11 mouse cellular contexts compared by ENCODE assay signal in genomic region chr14:25462975-25463374, GRCm38 (mm10). TPM values are rescaled to one million over a fixed set of nuclear protein-coding genes. Genes with fewer than 3 reads are reported as not detected.
DNase-seq lines count a peak whose midpoint lies in the region; ATAC-seq and TF ChIP-seq lines count a peak whose summit lies in the region.
"Had no signal": no experiment of that assay in that cellular context is flagged by ENCODE, and none has a peak within 500 bp of the region (broad histone marks: within the 10 kb centered on the region; RNA-seq: fewer than 3 reads in every experiment).

No protein-coding gene starts in this region.

- intact Hi-C loops in heart, postnatal 14 days (cut with DNase I): no loop called here

- no peak for DNase-seq in heart, postnatal 14 days
- DNase-seq in embryo, embryonic 11 days: peak; percentile 33
- DNase-seq in hindbrain, embryonic 14.5 days (ENCODE audit: low spot score): no peak
- DNase-seq in midbrain, postnatal 0 days (ENCODE audit: low spot score): no peak
- DNase-seq in MN1 (ENCODE audit: low spot score): no peak
- no peak for DNase-seq in lung, postnatal 25 days (ENCODE audit: low spot score)
- DNase-seq: adrenal gland, adult 2 months had no signal

- H3K4me3 ChIP-seq in heart, embryonic 11.5 days (ENCODE audit: low read depth, low read length): no peak overlapping the region
- no peak overlapping the region for H3K4me3 ChIP-seq in hindbrain, embryonic 14.5 days (replicated peaks; ENCODE audit: low read length)
- H3K4me3 ChIP-seq in midbrain, postnatal 0 days (ENCODE audit: low read depth, low read length): no peak overlapping the region
- H3K4me3 ChIP-seq: embryonic facial prominence, embryonic 15.5 days had no signal

- peak overlapping the region; percentile 17; the same call in 1 of the 2 replicates for H3K9ac ChIP-seq in heart, embryonic 11.5 days (ENCODE audit: low read depth, low read length)
- H3K9ac ChIP-seq in hindbrain, embryonic 14.5 days: no peak overlapping the region
- H3K9ac ChIP-seq in midbrain, postnatal 0 days (replicated peaks; ENCODE audit: low read length, poor library complexity, severe bottlenecking): no peak overlapping the region
- H3K9ac ChIP-seq: embryonic facial prominence, embryonic 15.5 days; liver, embryonic 14.5 days had no signal

- ATAC-seq in heart, embryonic 11.5 days (replicated peaks; ENCODE audit: insufficient number of reproducible peaks, low FRiP score, low TSS enrichment): no peak
- ATAC-seq in hindbrain, embryonic 14.5 days (ENCODE audit: low FRiP score): no peak
- ATAC-seq in midbrain, postnatal 0 days (ENCODE audit: low FRiP score): no peak
- ATAC-seq in erythroid progenitor cell, adult 5-6 weeks (replicated peaks; ENCODE audit: low FRiP score, poor library complexity, severe bottlenecking): no peak

- no peaks in the 10 kb centered on the region for H3K9me3 ChIP-seq in heart, embryonic 11.5 days (replicated peaks; ENCODE audit: control insufficient read depth, low read length)
- H3K9me3 ChIP-seq in hindbrain, embryonic 14.5 days (ENCODE audit: control insufficient read depth, low read length): no peaks in the 10 kb centered on the region
- H3K9me3 ChIP-seq in midbrain, postnatal 0 days (ENCODE audit: low read length): no peaks in the 10 kb centered on the region
- H3K9me3 ChIP-seq: embryonic facial prominence, embryonic 15.5 days had no signal

- no peak for TF ChIP-seq CTCF in midbrain, postnatal 0 days (IDR thresholded peaks at IDR 0.05)

- H3K4me2 ChIP-seq in heart, embryonic 11.5 days: no peak overlapping the region; the same call in 1 of the 2 replicates
- H3K4me2 ChIP-seq in hindbrain, embryonic 14.5 days (replicated peaks): peak overlapping the region; percentile 84
- H3K4me2 ChIP-seq in midbrain, postnatal 0 days (ENCODE audit: low read depth, low read length, poor library complexity, severe bottlenecking): peak overlapping the region; percentile 18
- H3K4me2 ChIP-seq: embryonic facial prominence, embryonic 15.5 days had no signal

- no peak overlapping the region for H3K27ac ChIP-seq in heart, embryonic 11.5 days (ENCODE audit: low read depth, low read length)
- H3K27ac ChIP-seq in hindbrain, embryonic 14.5 days: no peak overlapping the region
- H3K27ac ChIP-seq in midbrain, postnatal 0 days (ENCODE audit: low read depth, low read length): no peak overlapping the region
- H3K27ac ChIP-seq: embryonic facial prominence, embryonic 15.5 days; liver, embryonic 14.5 days had no signal

- no peaks in the 10 kb centered on the region for H3K27me3 ChIP-seq in heart, embryonic 11.5 days (ENCODE audit: control insufficient read depth, insufficient read depth, low read length)
- no peaks in the 10 kb centered on the region for H3K27me3 ChIP-seq in hindbrain, embryonic 14.5 days (ENCODE audit: control insufficient read depth, insufficient read depth, low read length)
- H3K27me3 ChIP-seq in midbrain, postnatal 0 days (ENCODE audit: insufficient read depth, low read length): no peaks in the 10 kb centered on the region
- H3K27me3 ChIP-seq: embryonic facial prominence, embryonic 15.5 days had no signal

- 12% methylated on average over 1 of the region's 1 CpGs for WGBS in heart, embryonic 11.5 days (ENCODE audit: insufficient replicate concordance)
- 11% methylated on average over 1 of the region's 1 CpGs for WGBS in hindbrain, embryonic 14.5 days
- WGBS in midbrain, postnatal 0 days: 8% methylated on average over 1 of the region's 1 CpGs

- H3K4me1 ChIP-seq in heart, embryonic 11.5 days (ENCODE audit: control insufficient read depth, insufficient read depth, low read length): peaks cover 72% of the 10 kb centered on the region
- H3K4me1 ChIP-seq in hindbrain, embryonic 14.5 days (replicated peaks; ENCODE audit: control insufficient read depth, insufficient read depth, low read length): peaks cover 69% of the 10 kb centered on the region
- H3K4me1 ChIP-seq in midbrain, postnatal 0 days (ENCODE audit: insufficient read depth, low read length): peaks cover 40% of the 10 kb centered on the region

- H3K36me3 ChIP-seq in heart, embryonic 11.5 days (ENCODE audit: control insufficient read depth, insufficient read depth, low read length): no peaks in the 10 kb centered on the region
- H3K36me3 ChIP-seq in hindbrain, embryonic 14.5 days (replicated peaks; ENCODE audit: control insufficient read depth, insufficient read depth): no peaks in the 10 kb centered on the region
- no peaks in the 10 kb centered on the region for H3K36me3 ChIP-seq in midbrain, postnatal 0 days (ENCODE audit: insufficient read depth, low read length)
- H3K36me3 ChIP-seq: embryonic facial prominence, embryonic 15.5 days had no signal

RNA-seq across cellular contexts. Expression of gene Zmiz1, which starts 4.0 kb away (rescaled TPM):
- polyA plus RNA-seq in heart, embryonic 11.5 days (2014; fragmentation: Nextera tagmentation; extraction: Ambion mirVana): 34.9 and 36.2 TPM in 2 replicates
- total RNA-seq in heart, postnatal 14 days (2021): 10 to 100 TPM; 53.9 to 59.4 TPM
- 70.0 and 70.6 TPM in 2 replicates for polyA plus RNA-seq in hindbrain, embryonic 14.5 days (2014; fragmentation: Nextera tagmentation; extraction: Ambion mirVana)
- total RNA-seq in midbrain, postnatal 0 days (2014; rRNA removed): 130 and 134 TPM in 2 replicates
- 44.0 and 51.7 TPM in 2 replicates for polyA plus RNA-seq in midbrain, postnatal 0 days (2015; fragmentation: Nextera tagmentation; extraction: Ambion mirVana)
- 20.9 and 36.0 TPM in 2 replicates for total RNA-seq in erythroid progenitor cell, adult 5-6 weeks (2015; ENCODE audit: low replicate concordance)
- 4.0 and 4.6 TPM in 2 replicates for total RNA-seq in erythroid progenitor cell, adult 5-6 weeks (2017; ENCODE audit: low replicate concordance)
